ENCODE assay signal across 8 mouse cellular contexts in genomic region chr8:66323045-66323807, GRCm38 (mm10).
A peak's percentile ranks its signal among the peaks of the same experiment; 100 is the strongest.
DNase-seq lines count a peak whose midpoint lies in the region; ATAC-seq and TF ChIP-seq lines count a peak whose summit lies in the region.

No protein-coding gene starts in this region.

- 32% methylated on average over 4 of the region's 4 CpGs for WGBS in heart, adult 2 months
- 56% methylated on average over 4 of the region's 4 CpGs for WGBS in heart, embryonic 10.5 days
- WGBS in hindbrain, embryonic 13.5 days, result 49% methylated on average over 4 of the region's 4 CpGs

- no peak for ATAC-seq in hindbrain, embryonic 13.5 days (ENCODE audit: low FRiP score)

- peak; percentile 27 to 37 for DNase-seq in heart, adult 2 months
- DNase-seq in heart, embryonic 10.5 days (ENCODE audit: low spot score), result no peak
- peak; percentile 69 for DNase-seq in CH12.LX (ENCODE audit: extremely low read depth)
- DNase-seq in kidney, postnatal 25 days, result peak; percentile 59 to 71
- DNase-seq in lung, postnatal 25 days (ENCODE audit: low spot score), result peak; percentile 25
- no peak for DNase-seq in Muller cell, postnatal 12 days (ENCODE audit: inconsistent ontology term)

- H3K27me3 ChIP-seq in heart, adult 2 months (ENCODE audit: control insufficient read depth, insufficient read depth, low read length), result no peaks in the 10 kb centered on the region
- H3K27me3 ChIP-seq in heart, embryonic 10.5 days (ENCODE audit: insufficient read depth, poor library complexity, severe bottlenecking), result no peaks in the 10 kb centered on the region
- no peaks in the 10 kb centered on the region for H3K27me3 ChIP-seq in CH12.LX (replicated peaks)
- H3K27me3 ChIP-seq in hindbrain, embryonic 13.5 days, result no peaks in the 10 kb centered on the region

- no peaks in the 10 kb centered on the region; the same call in 1 of the 2 replicates for H3K4me1 ChIP-seq in heart, adult 2 months (ENCODE audit: control insufficient read depth, insufficient read depth, low read length)
- H3K4me1 ChIP-seq in heart, embryonic 10.5 days, result no peaks in the 10 kb centered on the region
- H3K4me1 ChIP-seq in CH12.LX (ENCODE audit: control insufficient read depth in 1 of 2, insufficient read depth in 2 of 2), result peaks cover 0 to 9% of the 10 kb centered on the region in 2 experiments; a peak in 2 of 4 replicates
- 0 out of 2 replicates have a peak, but pooled peaks cover 3% of the 10 kb centered on the region for H3K4me1 ChIP-seq in bone marrow macrophage, adult 2 months (ENCODE audit: control insufficient read depth, insufficient read depth, low read length)
- no peaks in the 10 kb centered on the region for H3K4me1 ChIP-seq in hindbrain, embryonic 13.5 days (replicated peaks)

- TF ChIP-seq EP300 in heart, adult 2 months (IDR thresholded peaks at IDR 0.05; ENCODE audit: insufficient read depth, low read depth, low read length), result no peak
- TF ChIP-seq EP300 in CH12.LX (IDR thresholded peaks at IDR 0.05; ENCODE audit: low read length), result no peak

- TF ChIP-seq POLR2A in heart, adult 2 months (IDR thresholded peaks at IDR 0.05; ENCODE audit: insufficient read depth, low read depth, low read length), result no peak
- TF ChIP-seq POLR2A in CH12.LX (IDR thresholded peaks at IDR 0.05; ENCODE audit: low read depth, low read length), result no peak
- no peak for TF ChIP-seq POLR2A in bone marrow macrophage, adult 2 months (IDR thresholded peaks at IDR 0.05; ENCODE audit: borderline replicate concordance, low read depth, low read length)

- H3K4me3 ChIP-seq in heart, adult 2 months, result no peak overlapping the region
- no peak overlapping the region for H3K4me3 ChIP-seq in heart, embryonic 10.5 days
- H3K4me3 ChIP-seq in CH12.LX (replicated peaks in 1 of 3; ENCODE audit: low read depth in 2 of 3, low read length in 2 of 3, poor library complexity in 1 of 3), result no peak overlapping the region
- H3K4me3 ChIP-seq in bone marrow macrophage, adult 2 months (ENCODE audit: insufficient read depth, low read length), result no peak overlapping the region
- H3K4me3 ChIP-seq in hindbrain, embryonic 13.5 days, result no peak overlapping the region

- intact Hi-C loops in heart, adult 2 months (cut with DNase I), result loop anchor here (5.0 kb wide), 1 partner anchor 119 kb away; no protein-coding TSS in a partner anchor

- dilution Hi-C loops in CH12.LX (cut with MboI; ENCODE audit: extremely low pct_ligation_motif_present, extremely low pct_unique_long_range_greater_than_20kb, low sequenced_read_pairs), result no loop called here

- H3K9ac ChIP-seq in heart, adult 2 months (ENCODE audit: low read depth, low read length), result no peak overlapping the region
- no peak overlapping the region for H3K9ac ChIP-seq in CH12.LX (ENCODE audit: insufficient read depth, low read depth)
- H3K9ac ChIP-seq in hindbrain, embryonic 13.5 days, result no peak overlapping the region

- H3K4me2 ChIP-seq in CH12.LX (ENCODE audit: insufficient read depth, low read depth, poor library complexity, severe bottlenecking), result no peak overlapping the region; the same call in 1 of the 2 replicates
- H3K4me2 ChIP-seq in hindbrain, embryonic 13.5 days, result no peak overlapping the region

- in situ Hi-C loops in CH12.LX (cut with MboI; ENCODE audit: low pct_ligation_motif_present, low pct_unique_long_range_greater_than_20kb, low sequenced_read_pairs), result loop anchor here (5.0 kb wide), 1 partner anchor 114 kb away; no protein-coding TSS in a partner anchor

- H3K36me3 ChIP-seq in heart, adult 2 months (ENCODE audit: control insufficient read depth, insufficient read depth, low read length), result no peaks in the 10 kb centered on the region
- H3K36me3 ChIP-seq in heart, embryonic 10.5 days, result no peaks in the 10 kb centered on the region
- H3K36me3 ChIP-seq in CH12.LX (replicated peaks in 1 of 2; ENCODE audit: control insufficient read depth in 1 of 2, insufficient read depth in 1 of 2, low read length in 1 of 2), result no peaks in the 10 kb centered on the region
- no peaks in the 10 kb centered on the region for H3K36me3 ChIP-seq in hindbrain, embryonic 13.5 days

- no peaks in the 10 kb centered on the region for H3K79me2 ChIP-seq in heart, adult 2 months (replicated peaks; ENCODE audit: control insufficient read depth, insufficient read depth, low read length)
- no peaks in the 10 kb centered on the region for H3K79me2 ChIP-seq in CH12.LX (replicated peaks; ENCODE audit: control insufficient read depth, extremely low read depth, insufficient read depth, poor library complexity, severe bottlenecking)

- no peak overlapping the region for H3K27ac ChIP-seq in heart, adult 2 months
- no peak overlapping the region for H3K27ac ChIP-seq in heart, embryonic 10.5 days
- H3K27ac ChIP-seq in CH12.LX (ENCODE audit: insufficient read depth, low read depth), result no peak overlapping the region
- H3K27ac ChIP-seq in bone marrow macrophage, adult 2 months (ENCODE audit: insufficient read depth, low read depth, low read length), result no peak overlapping the region
- no peak overlapping the region for H3K27ac ChIP-seq in hindbrain, embryonic 13.5 days

- peak; percentile 95 for TF ChIP-seq RAD21 in CH12.LX (IDR thresholded peaks at IDR 0.05; ENCODE audit: low read depth, low read length)

- peak; percentile 43 for TF ChIP-seq CTCF in heart, adult 2 months (IDR thresholded peaks at IDR 0.05)
- TF ChIP-seq CTCF in CH12.LX (conservative IDR thresholded peaks at IDR 0.05 in 1 of 2, IDR thresholded peaks at IDR 0.05 in 1 of 2; ENCODE audit: low read depth in 2 of 2, low read length in 2 of 2), result peak in 1 of 2 experiments; percentile 96; a peak in 3 of 4 replicates
- TF ChIP-seq CTCF in bone marrow macrophage, adult 2 months (IDR thresholded peaks at IDR 0.05; ENCODE audit: low read depth, low read length), result peak; percentile 81

- no peaks in the 10 kb centered on the region for H3K9me3 ChIP-seq in heart, embryonic 10.5 days
- H3K9me3 ChIP-seq in CH12.LX (replicated peaks; ENCODE audit: low read length), result no peaks in the 10 kb centered on the region
- H3K9me3 ChIP-seq in hindbrain, embryonic 13.5 days, result no peaks in the 10 kb centered on the region

TF ChIP-seq in CH12.LX, 34 proteins besides CTCF, POLR2A, EP300 and RAD21:
- TF ChIP-seq IRF4 (IDR thresholded peaks at IDR 0.05; ENCODE audit: low read depth, low read length) (0 out of 2 replicates have a peak, but pooled peaks have one; percentile 10), CHD2 (IDR thresholded peaks at IDR 0.05; ENCODE audit: low read length) (no peak), TCF12 (IDR thresholded peaks at IDR 0.05; ENCODE audit: low read depth, low read length) (no peak), HCFC1 (IDR thresholded peaks at IDR 0.05; ENCODE audit: low read depth, low read length) (no peak), SMC3 (IDR thresholded peaks at IDR 0.05; ENCODE audit: low read depth, low read length) (peak; percentile 94), ZC3H11A (IDR thresholded peaks at IDR 0.05; ENCODE audit: low read depth, low read length) (peak; percentile 47; the same call in 1 of the 2 replicates), JUND (conservative IDR thresholded peaks at IDR 0.05; ENCODE audit: low read depth, low read length) (peak; percentile 43; the same call in 1 of the 2 replicates)

Comparison
In these comparisons a context has a peak if more than half of its experiments do, and no peak if none do; other contexts are left out.
1. DNase-seq: peak in heart, adult 2 months (2 of 2), CH12.LX (single experiment), kidney, postnatal 25 days (2 of 2) and lung, postnatal 25 days (single experiment); none in heart, embryonic 10.5 days (single experiment) and Muller cell, postnatal 12 days (single experiment).